Mouse (Mus musculus): ENCODE measurements around the gene Cdh4.

Gene Cdh4

DNA sequence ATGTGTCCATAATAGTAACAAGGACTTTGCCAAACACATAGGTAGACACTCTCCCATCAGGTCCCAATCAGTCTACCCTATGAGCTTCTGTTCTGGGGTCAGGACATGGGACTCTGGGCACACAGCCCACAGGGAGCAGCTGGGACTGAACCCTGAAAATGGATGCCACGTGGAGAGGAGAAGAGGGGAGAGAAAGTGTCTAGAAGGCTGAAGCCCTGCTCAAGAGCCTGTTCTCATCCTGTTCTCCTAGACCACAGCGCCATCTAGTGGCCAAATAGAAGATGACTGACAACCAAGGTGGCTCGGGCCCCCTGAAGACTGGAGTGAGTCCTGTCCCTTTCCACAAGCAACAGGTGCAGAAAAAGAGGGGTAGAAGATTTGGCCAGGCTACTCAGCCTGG is 432.9 kb downstream of the Cdh4 start:
- peak; percentile 62 for DNase-seq

DNA sequence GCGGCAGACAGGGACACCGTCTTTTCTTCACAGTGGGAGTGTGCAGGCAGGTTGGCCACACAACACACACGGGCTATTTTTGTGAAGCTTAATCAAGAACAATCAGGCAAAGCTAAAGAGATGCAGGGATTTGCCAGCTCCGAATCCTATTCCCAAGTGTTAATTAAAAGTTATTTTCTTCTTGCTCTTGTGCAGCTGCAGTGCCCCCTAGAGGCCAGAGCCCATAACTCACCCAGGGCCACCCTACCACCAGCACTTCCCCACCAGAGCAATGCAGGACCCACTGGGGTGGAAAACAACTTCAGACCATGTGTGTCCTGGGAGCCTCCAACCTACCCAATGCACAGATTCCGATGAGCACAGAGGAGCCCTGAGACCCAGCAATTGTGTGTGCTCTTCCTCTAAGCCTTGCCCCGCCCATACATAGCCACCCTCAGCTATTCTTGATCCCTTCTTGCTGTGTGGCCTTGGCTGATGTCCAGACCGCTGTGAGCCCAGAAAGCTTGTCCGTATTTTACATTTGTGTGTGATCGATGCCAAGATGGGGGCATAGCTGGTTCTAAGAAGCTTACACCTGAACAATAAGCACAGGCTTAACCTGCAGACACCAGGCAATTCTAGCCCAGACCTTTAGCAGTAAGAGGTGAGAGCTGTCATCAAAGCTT is 435.5 kb downstream of the Cdh4 start:
- peak; percentile 35 for DNase-seq

DNA sequence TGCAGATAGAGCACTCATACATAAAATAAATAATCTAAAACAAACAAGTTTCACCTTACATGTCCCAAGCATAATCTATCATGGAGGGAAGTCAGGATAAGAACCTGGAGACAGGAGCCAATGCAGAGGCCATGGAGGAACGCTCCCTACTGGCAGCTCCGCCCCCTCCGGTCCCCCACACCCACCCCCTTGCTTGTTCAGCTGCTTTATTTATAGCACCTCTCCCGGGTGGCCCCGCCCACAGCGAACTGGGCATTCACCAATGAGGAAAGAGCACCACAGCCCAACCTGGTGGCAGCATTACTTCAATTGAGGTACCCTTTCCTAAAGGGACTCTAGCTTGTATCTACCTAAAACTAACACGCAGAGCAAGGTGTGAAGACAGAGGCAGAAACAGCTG is 442.3 kb downstream of the Cdh4 start:
- no peak for DNase-seq

DNA sequence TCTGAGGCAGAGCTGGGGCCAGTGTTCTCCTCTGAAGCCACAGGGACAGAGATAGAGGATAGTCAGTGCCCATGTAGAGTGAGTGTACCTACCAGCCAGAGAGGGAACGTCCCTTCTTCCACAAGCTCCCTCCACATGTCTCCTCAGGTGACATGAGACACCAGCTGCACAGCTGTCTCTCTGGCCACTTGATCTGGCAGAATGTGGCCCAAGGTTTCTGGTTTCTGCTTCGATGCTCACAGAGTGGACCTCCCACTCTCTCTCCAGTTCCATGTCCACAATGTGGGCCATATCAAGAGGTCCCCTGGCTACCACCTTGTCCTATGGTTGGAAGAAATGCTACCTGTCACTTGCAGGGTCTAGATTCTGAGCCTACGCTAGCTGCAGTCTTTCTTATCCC is 448.8 kb downstream of the Cdh4 start:
- DNase-seq: no peak

DNA sequence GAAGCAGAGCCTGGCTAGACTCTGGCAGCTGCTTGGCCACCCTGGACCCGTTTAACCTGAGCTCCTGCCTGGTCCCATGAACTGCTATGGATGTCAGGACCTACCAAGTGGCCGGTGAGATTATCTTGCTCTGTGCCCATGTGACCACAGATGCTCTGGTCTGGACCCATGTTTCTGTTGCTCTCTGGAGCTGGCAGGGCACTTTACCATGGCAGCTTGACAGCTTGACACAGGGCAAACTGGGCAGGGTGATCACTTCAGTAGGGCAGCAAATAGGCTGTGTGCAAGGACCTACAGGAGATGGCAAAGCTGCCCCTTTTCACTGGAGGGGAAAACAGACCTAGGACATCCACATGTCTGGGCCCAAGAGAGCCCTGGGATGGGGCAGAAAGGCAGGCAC is 454.7 kb downstream of the Cdh4 start:
- no peak for DNase-seq

DNA sequence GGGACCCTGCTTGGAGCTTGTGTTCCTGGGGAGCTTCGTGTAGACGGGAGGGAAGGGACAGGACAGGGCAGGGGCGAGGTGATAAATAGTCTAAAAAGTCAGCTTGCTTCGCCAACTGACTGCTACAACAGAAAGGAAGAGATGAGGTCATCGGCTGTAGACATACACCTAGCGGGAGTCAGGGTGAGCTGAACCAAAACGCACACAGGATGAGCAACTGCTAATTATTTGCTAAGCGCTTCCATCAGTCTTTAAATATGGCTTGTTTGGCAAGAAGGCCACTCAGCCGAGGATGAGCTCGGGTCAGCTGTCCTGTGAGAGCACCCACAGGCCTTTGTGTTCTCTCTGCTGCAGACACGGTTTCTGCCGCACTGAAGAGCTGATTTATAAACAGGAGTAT is 470.7 kb downstream of the Cdh4 start:
- DNase-seq: no peak

DNA sequence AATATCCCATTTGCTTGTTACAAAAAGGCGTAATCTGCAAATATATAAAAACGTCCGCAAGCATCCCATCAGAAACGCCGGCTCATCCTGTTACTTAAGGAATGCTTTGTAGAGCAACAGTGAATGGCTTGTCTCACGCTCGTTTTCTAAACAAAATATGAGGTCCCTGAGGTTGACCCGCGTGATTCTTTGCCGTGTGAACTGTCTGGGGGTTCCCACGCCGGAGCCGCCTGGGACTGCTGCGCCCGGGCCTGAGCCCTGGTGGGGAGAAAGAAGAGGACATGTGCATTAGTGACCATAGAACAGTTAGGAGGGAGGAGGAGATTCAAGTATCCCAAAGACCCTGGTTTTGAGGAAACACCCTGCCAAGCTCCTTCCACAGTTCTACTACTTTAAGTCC is 471.1 kb downstream of the Cdh4 start:
- no peak for DNase-seq

DNA sequence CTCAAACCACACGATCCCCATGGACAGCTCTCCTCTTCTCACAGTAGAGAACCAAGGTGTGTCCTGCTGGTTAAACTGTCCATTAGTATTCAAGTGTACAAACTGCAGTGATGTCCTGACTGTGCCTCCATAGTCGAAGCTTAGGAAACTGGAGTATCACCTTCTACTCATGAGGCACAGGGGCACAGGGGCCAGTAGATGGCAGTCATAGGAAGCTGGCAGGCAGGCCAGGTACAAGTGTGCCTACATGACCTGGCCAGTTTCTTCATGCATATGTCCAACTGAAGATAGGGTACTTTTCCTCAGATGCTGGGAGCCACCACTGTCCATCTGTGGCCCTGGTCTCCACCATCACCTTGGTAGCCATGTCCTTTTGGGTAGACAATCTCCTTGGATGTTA is 472.0 kb downstream of the Cdh4 start:
- DNase-seq: no peak

DNA sequence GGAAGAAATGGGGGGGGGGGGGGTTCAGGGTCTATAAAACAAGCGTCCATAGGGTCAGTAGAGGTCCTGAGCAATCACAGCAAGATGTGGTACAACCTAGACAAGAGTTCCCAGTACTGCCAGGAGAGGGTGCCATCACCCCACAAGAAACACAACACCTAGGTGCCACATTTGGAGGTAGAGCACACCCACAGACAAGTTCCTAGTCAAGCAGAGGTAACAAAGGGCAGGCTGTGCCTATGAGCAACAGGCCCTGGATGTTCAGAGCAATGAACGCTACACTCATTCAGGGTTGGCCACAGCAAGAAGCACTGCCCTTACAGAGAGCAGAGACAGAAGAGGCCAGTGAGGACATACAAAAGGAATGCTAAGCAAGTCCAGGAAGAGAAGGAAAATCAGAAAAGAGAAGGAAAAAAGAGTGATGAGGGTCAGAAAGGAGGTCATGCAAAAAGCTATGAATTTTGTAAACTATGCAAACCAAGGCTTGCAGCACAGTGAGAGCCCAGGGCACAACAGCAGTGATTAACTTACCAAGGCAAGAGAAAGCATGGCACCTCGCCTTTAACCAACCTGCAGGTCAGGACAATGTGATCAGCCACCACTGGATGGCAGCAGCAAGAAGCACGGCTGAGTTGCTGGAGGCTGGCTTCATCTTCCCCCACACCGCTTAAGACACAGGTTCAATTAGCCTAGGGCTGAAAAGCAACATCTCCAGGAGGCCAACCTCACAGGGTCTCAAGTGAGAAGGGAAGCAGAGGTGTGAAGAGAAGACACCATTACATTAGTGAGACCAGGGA is 474.8 kb downstream of the Cdh4 start:
- peak; percentile 72 for DNase-seq

DNA sequence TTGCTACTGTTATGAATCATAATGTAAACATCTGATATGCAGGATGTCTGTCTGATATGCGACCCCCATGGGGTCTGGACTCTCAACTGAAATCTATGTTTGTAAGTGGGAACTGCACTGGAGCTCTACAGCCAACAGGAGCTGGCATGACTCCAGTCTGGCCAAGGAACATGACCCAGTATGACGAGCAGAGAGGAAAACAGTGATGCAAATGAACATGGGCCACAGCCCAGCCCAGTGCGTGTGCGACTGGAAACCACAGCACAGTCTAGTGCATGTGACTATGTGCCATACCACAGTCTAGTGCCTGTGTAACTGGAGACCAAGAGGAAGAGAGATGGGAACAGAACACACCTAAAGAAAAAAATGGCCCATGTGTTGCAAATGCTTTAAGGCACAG is 477.8 kb downstream of the Cdh4 start:
- no peak for DNase-seq

DNA sequence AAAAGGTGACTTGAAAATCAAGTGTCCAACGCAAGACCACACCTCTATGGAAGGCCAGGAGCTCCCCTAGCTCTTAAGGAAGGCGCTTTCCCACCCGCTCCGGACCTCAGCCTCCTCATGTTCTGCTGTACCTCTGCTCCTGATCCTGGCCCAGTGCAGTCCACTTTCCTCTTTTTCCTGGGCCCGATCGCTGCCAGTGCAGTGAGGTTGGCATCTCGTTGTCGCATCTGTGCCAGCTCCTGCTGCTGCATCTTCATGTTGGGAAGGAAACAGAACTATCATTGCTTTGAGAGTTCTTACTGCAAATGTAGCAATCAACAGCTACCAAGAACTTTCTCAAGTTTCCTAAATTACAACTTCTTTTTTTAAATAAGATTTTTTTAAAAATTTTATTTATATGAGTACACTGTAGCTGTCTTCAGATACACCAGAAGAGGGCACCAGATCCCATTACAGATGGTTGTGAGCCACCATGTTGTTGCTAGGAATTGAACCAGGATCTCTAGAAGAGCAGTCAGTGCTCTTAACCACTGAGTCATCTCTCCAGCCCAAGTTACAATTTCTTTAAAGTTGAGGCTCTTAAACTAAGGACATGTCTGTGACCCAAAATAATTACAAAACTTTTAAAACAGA is 478.9 kb downstream of the Cdh4 start:
- DNase-seq: no peak

DNA sequence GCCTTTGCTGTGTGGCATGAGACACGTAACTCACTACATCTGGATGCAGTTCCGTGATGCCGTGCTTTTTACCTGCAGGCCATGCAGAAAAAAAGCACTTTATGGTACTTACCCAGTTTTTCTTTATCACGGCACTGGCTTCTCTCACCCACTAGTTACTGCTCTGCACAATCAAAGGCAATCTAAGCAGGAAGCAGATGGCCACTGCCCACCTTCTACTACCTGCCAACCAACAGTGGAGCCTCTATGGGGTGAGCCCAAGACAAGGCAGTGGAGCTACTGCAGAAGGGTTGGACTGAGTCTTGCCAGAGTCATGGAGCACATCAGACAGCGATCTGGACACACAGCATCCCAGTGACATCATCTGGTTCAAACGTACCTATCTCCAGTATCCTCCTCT is 481.8 kb downstream of the Cdh4 start:
- no peak for DNase-seq

DNA sequence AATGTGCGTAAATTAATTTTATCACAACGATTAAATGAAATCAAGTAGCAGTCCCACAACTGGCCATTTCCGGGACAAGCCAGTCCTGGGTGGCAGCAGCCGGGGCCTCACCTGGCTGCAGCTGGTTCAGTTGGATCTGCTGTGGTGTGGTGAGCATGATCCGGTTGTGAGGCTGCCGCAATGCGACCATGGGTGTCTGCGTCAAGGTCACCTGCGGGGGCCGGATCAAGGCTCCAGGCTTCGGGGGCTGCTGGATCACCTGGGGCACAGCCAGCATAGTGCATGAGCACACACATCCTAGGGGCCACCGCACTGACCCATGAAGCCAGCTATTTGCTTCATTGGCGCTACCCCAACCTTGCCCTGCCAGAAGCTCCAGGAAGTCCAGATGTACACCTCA is 486.9 kb downstream of the Cdh4 start:
- no peak for DNase-seq

DNA sequence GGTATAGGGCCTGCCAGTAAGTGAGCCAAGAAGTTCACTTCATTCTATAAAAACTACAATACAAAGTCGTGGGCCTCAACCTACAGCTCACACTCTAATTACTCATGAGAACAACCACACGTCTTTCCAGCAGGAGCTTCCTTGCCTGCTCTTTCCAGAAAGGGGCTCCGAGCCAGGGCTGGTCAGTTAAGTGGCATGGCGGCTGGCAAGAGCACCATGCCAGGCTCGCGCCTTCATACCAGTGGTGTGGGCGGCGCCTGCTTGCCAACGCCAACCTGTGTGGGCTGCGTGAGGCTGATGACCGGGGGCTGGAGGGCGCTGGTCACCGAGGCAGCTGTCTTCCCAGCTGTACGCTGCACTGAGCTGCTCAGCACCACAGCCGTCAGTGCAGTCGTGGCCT is 489.5 kb downstream of the Cdh4 start:
- no peak for DNase-seq

DNA sequence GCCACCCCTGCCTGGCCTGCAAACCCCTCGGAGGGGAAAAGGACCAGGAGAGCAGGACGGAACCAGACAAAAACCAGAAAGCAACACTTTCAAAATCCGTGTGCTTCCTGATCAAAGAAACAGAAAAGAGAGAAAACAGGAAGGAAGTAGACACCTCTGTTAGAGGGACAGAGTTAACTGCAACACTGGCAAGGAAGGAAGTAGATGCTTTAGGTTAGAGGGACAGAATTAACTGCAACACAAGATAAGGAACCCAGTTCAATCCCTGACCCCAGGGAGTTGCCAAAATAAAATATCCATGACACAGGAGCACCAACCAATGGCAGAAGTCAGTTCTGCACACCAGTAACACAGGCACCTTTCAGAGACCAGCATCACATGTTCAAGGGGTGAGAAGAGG is 491.9 kb downstream of the Cdh4 start:
- DNase-seq: no peak

DNA sequence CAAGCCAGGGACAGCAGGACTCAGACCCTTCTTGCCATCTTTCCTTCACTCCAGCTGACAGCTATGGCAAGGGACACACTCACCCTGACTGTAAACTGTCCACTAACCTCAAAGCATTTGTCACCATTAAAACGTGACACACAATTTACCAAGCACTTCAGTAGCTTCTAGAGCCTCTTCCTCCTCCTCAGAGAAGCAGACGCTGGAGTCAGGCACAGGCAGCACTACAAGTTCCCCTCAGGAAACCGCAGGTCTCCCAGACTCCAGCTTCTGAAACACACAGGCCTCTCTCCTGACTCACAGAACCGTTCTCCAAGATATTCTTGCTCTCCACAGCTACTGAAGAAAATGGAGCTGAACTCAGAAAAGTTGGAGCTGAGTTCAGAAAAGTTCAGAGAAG is 494.9 kb downstream of the Cdh4 start:
- no peak for DNase-seq

DNA sequence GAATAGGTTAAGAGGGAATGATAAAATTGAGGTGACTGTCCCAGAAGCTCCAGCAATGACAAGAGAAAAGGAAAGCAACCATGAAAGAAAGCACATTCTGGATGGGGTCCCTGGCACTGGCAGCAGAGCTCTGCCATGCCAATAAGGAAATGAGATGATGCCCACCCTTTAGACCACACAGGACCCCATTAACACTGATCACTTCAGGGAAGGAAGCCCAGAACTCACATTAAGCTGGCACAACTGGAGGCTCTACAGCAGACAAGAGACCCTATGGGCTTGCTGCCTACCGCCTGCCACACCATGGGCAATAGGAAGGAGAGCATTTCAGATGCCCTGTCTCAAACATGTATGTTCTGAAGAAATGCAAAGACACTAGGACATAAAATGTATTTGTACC is 499.5 kb downstream of the Cdh4 start:
- no peak for DNase-seq

DNA sequence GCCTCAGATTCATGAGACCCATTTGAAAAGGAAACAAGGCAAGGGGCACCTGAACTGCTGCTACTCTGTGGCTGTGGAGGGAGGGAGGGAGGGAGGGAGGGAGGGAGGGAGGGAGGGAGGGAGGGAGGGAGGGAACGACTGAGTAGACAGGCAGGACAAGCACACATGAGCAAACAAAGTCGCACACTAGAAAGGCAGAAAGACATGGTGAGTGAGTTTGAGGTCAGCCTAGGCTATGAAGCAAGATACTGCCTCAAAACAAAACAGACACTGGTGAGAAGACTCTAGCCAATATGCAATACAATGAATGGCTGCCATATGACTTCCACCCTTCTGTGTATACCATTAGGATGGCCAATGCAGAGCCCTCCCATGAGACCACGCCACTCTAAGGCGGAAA is 502.8 kb downstream of the Cdh4 start:
- DNase-seq: no peak

DNA sequence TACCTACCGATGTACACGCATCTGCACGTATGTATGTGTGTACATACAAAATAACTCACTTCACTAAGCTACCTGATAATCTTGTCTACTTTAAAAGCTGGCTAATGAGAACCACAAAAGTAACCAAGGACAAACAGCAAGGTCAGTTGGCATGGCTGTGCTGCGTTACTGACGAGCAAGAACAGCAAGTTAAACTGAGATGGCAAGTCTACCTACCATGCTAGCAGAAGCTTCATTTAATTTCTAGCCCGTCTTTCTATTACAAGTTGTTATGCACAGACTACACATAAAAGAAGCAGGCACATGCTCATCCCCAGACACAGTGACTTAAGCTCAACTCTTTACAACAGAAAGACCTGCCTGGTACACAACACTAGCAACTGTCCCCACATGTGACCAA is 504.3 kb downstream of the Cdh4 start:
- no peak for DNase-seq

DNA sequence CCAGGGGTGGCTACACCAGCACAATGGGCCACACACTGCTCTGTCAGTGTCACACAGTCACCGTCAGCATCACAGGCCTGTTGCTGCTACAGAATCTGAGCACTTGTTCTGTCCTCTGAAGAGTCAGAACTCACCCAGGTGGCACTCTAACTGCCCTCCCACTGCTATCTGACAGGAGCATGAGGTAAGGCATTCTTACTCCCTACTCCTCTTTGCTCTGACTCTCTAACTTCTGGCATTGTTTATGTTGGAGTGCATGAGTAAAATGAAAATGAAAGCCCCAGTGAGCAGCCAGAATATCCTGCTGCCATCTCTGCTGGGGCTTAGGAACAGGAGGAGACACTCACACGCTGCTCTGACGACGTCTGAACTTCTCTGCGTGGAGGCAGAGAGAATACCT is 505.4 kb downstream of the Cdh4 start:
- no peak for DNase-seq

DNA sequence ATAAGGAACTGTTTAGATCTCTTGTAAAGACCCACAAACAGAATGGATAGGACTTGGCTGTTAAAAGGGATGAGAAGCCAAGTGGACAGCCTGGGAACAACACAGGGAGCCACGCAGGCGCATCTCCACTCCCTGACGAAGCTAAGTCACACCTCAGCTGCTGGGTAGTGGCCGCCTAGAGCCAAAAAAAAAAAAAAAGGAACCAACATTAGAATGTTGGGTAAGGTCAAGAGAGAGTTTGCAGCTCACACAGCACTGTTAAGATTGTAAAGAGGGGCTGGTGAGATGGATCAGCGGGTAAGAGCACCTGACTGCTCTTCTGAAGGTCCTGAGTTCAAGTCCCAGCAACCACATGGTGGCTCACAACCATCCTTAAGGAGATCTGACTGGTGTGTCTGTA is 506.6 kb downstream of the Cdh4 start:
- DNase-seq: no peak
